In the genomic region with DNA sequence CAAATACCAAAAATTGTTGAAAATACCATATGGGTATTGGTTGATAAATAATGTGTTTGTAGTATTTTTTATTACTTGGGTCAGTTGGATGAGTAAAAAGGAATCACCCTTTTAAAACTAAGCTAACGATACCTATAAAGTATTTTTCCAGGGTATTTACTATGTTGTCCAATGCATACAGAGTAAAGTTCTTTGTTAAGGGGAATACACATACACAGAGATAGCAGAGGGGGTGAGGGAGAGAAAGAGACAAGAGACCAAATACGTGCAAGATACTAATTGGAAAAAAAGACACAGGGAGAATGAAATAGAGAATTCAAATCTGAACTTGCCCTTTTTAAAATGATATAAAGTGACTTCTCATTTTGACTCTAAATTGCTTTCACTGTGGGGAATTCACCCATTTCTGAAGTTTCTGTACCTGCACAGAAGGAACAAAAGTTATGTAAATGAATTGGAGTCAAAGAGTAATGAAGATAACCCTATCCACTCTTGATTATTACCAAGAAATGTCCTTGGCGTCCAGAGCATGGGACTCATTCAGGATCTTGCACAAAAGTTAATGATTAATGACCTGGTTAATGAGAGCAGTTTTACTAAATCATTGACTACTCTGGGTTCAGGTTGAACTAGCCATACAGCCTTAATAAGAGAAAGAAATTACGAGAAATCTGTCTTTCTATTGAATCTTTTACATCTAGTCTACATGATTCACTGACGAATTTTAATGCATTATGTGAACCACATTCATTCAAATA, we compare ENCODE assay signal across 19 mouse cellular contexts.
DNase-seq lines count a peak whose midpoint lies in the region; ATAC-seq and TF ChIP-seq lines count a peak whose summit lies in the region.
"Had no signal": no experiment of that assay in that cellular context is flagged by ENCODE, and none has a peak within 500 bp of the region (broad histone marks: within the 10 kb centered on the region; RNA-seq: fewer than 3 reads in every experiment).

No protein-coding gene starts in this region.

- no peaks in the 10 kb centered on the region for H3K79me2 ChIP-seq in liver, adult 2 months (ENCODE audit: control insufficient read depth, insufficient read depth, low read length)

- DNase-seq in kidney, adult 11 months, result peak; percentile 77
- DNase-seq in kidney, postnatal 10 days, result no peak
- DNase-seq in liver, adult 2 months (ENCODE audit: extremely low read depth, low read depth, low spot score), result peak; percentile 89
- DNase-seq in liver, result no peak
- peak; percentile 38 to 92 for DNase-seq in kidney, postnatal 36 days
- DNase-seq in retina, postnatal 1 day, result no peak
- DNase-seq in gastrocnemius, adult 2 months, result no peak
- DNase-seq: adrenal gland, postnatal 10 days; B cell, adult 2 months; cerebellum, adult 11-12 months; cerebellum, adult 9-10 months; forebrain, postnatal 0 days; gastrocnemius, postnatal 36 days; heart, postnatal 36 days had no signal

- 0 out of 2 replicates have a peak, but pooled peaks have one; percentile 58 for ATAC-seq in kidney, embryonic 15.5 days (replicated peaks; ENCODE audit: low FRiP score)
- ATAC-seq: forebrain, embryonic 13.5 days; forebrain, postnatal 0 days had no signal

- intact Hi-C loops in gastrocnemius, adult 2 months (cut with DNase I), result no loop called here

- no peaks in the 10 kb centered on the region for H3K9me3 ChIP-seq in kidney, embryonic 15.5 days (replicated peaks)

- 37% methylated on average over 5 of the region's 5 CpGs for WGBS in liver, adult 2 months
- WGBS in kidney, embryonic 15.5 days, result 71% methylated on average over 5 of the region's 5 CpGs

- H3K36me3 ChIP-seq in liver, adult 2 months (ENCODE audit: control insufficient read depth, insufficient read depth, low read length), result no peaks in the 10 kb centered on the region
- H3K36me3 ChIP-seq in kidney, embryonic 15.5 days, result no peaks in the 10 kb centered on the region
- H3K36me3 ChIP-seq: embryonic facial prominence, embryonic 10.5 days; G1E; heart, embryonic 13.5 days had no signal

- TF ChIP-seq POLR2A in liver, adult 2 months (IDR thresholded peaks at IDR 0.05; ENCODE audit: extremely low read depth, insufficient read depth, low read length), result no peak

- H3K27me3 ChIP-seq in liver, adult 2 months (ENCODE audit: control insufficient read depth, insufficient read depth, low read length), result no peaks in the 10 kb centered on the region
- H3K27me3 ChIP-seq in kidney, embryonic 15.5 days, result no peaks in the 10 kb centered on the region
- H3K27me3 ChIP-seq: forebrain, embryonic 13.5 days; heart, embryonic 13.5 days had no signal

- H3K4me1 ChIP-seq in liver, adult 2 months (ENCODE audit: control insufficient read depth, insufficient read depth, low read length), result no peaks in the 10 kb centered on the region
- H3K4me1 ChIP-seq in kidney, embryonic 15.5 days, result no peaks in the 10 kb centered on the region
- H3K4me1 ChIP-seq: embryonic facial prominence, embryonic 10.5 days; forebrain, embryonic 13.5 days; heart, embryonic 13.5 days had no signal

- H3K9ac ChIP-seq in liver, adult 2 months (ENCODE audit: low read depth, low read length), result no peak overlapping the region
- no peak overlapping the region for H3K9ac ChIP-seq in kidney, embryonic 15.5 days
- H3K9ac ChIP-seq: forebrain, embryonic 13.5 days; forebrain, postnatal 0 days; heart, embryonic 13.5 days had no signal

- no peak overlapping the region for H3K4me2 ChIP-seq in kidney, embryonic 15.5 days
- H3K4me2 ChIP-seq: forebrain, embryonic 13.5 days; heart, embryonic 13.5 days had no signal

- no peak overlapping the region for H3K4me3 ChIP-seq in liver, adult 2 months (ENCODE audit: insufficient read depth, low read depth, low read length)
- no peak overlapping the region for H3K4me3 ChIP-seq in kidney, embryonic 15.5 days (replicated peaks)
- no peak overlapping the region for H3K4me3 ChIP-seq in gastrocnemius, adult 2 months
- H3K4me3 ChIP-seq: embryonic facial prominence, embryonic 10.5 days; forebrain, embryonic 13.5 days; heart, embryonic 13.5 days had no signal

- TF ChIP-seq CTCF in liver, adult 2 months (IDR thresholded peaks at IDR 0.05; ENCODE audit: low read depth, low read length), result no peak
- no peak for TF ChIP-seq CTCF in gastrocnemius, adult 2 months (IDR thresholded peaks at IDR 0.05)

- no peak overlapping the region for H3K27ac ChIP-seq in liver, adult 2 months (replicated peaks; ENCODE audit: insufficient read depth, low read depth, low read length)
- no peak overlapping the region for H3K27ac ChIP-seq in kidney, embryonic 15.5 days
- H3K27ac ChIP-seq in gastrocnemius, adult 2 months, result no peak overlapping the region
- H3K27ac ChIP-seq: embryonic facial prominence, embryonic 10.5 days; forebrain, embryonic 13.5 days; heart, embryonic 13.5 days had no signal

Comparison
In these comparisons a context has a peak if more than half of its experiments do, and no peak if none do; other contexts are left out.
1. DNase-seq: peak in kidney, adult 11 months (single experiment), liver, adult 2 months (single experiment) and kidney, postnatal 36 days (2 of 2); none in kidney, postnatal 10 days (single experiment), liver (single experiment), retina, postnatal 1 day (single experiment) and gastrocnemius, adult 2 months (single experiment).